Mouse (Mus musculus) CH12.LX (cell line): Measurements from ENCODE around the gene Tmem181a. TPM values are rescaled to one million over a fixed set of nuclear protein-coding genes. Genes with fewer than 3 reads are reported as not detected.
"Not testable (repeated sequence)": the region's sequence is repeated elsewhere in the genome, so short reads cannot be mapped to it uniquely, and the experiment has no call there.

Source experiments
- DNase-seq: peaks from one replicate; pipeline ENCODE4 v3.0.0-alpha.2; 2013; ENCODE audit errors: extremely low read depth
- H3K27ac ChIP-seq: 2 replicates; pipeline ENCODE4 v1.5.1; 2012; ENCODE audit warnings: low read depth, mild to moderate bottlenecking, control low read depth, moderate library complexity; ENCODE audit not compliant: insufficient read depth
- H3K27me3 ChIP-seq: replicated peaks from 2 replicates; pipeline ENCODE3; 2012; ENCODE audit warnings: inconsistent platforms
- H3K36me3 ChIP-seq, 2 experiments: replicated peaks in 1 of 2; 2 replicates each; pipeline versions ENCODE3 to v1.6.1; 2012; ENCODE audit warnings: inconsistent platforms in 1 of 2, low read length in 1 of 2, mild to moderate bottlenecking in 1 of 2, mixed read lengths in 1 of 2, moderate library complexity in 1 of 2; ENCODE audit not compliant: control insufficient read depth in 1 of 2, insufficient read depth in 1 of 2
- H3K4me1 ChIP-seq, 2 experiments: 2 replicates each; pipeline ENCODE4 v1.6.1; 2012; ENCODE audit warnings: inconsistent platforms in 1 of 2, moderate library complexity in 1 of 2; ENCODE audit not compliant: insufficient read depth in 2 of 2, control insufficient read depth in 1 of 2
- H3K4me2 ChIP-seq: 2 replicates; pipeline ENCODE4 v1.6.1; 2012; ENCODE audit warnings: low read depth, mild to moderate bottlenecking, control low read depth; ENCODE audit not compliant: poor library complexity, insufficient read depth, severe bottlenecking
- H3K4me3 ChIP-seq, 3 experiments: fragments of 150-350 bp in 1 of 3; sonication (generic) in 1 of 3; replicated peaks in 1 of 3; 2 replicates each; pipeline versions ENCODE3 to v1.5.1; 2011 to 2012; ENCODE audit warnings: low read depth in 2 of 3, low read length in 2 of 3, mild to moderate bottlenecking in 2 of 3, moderate library complexity in 2 of 3, control low read depth in 1 of 3, improper control_type of control experiment in 1 of 3, inconsistent platforms in 1 of 3, mixed read lengths in 1 of 3; ENCODE audit not compliant: poor library complexity in 1 of 3
- H3K79me2 ChIP-seq: replicated peaks from 2 replicates; pipeline ENCODE4 v1.6.1; 2012; ENCODE audit warnings: mild to moderate bottlenecking, moderate library complexity; ENCODE audit not compliant: control insufficient read depth, poor library complexity, insufficient read depth, severe bottlenecking; ENCODE audit errors: extremely low read depth
- H3K9ac ChIP-seq: 2 replicates; pipeline ENCODE4 v1.6.1; 2012; ENCODE audit warnings: low read depth, mild to moderate bottlenecking, control low read depth, moderate library complexity; ENCODE audit not compliant: insufficient read depth
- H3K9me3 ChIP-seq: replicated peaks from 2 replicates; pipeline ENCODE3; 2012; ENCODE audit warnings: low read length, inconsistent platforms, mixed read lengths
- dilution Hi-C: fragments of 300-500 bp; cut with MboI; formaldehyde crosslinking; loops from 2 replicates; pipeline ENCODE4 v1.14.3; 2020; ENCODE audit warnings: low sequenced_read_pairs; ENCODE audit not compliant: extremely low pct_unique_long_range_greater_than_20kb, extremely low pct_ligation_motif_present
- in situ Hi-C: fragments of 300-500 bp; cut with MboI; formaldehyde crosslinking; loops from 3 replicates; pipeline ENCODE4 v1.14.3; 2019; ENCODE audit warnings: low sequenced_read_pairs, low pct_ligation_motif_present, low pct_unique_long_range_greater_than_20kb, mixed read lengths
- polyA plus RNA-seq: library from polyadenylated mRNA; unstranded; fragments of >175 nt; gene quantifications from 2 replicates; pipeline ENCODE4 v1.2.1, GENCODE M21; 2012; ENCODE audit warnings: low read depth; ENCODE audit not compliant: insufficient read length
- total RNA-seq, 2 experiments: library from RNA; depleted of rRNA; stranded (reverse); fragments of 300-350 nt in 1 of 2; fragments of >200 nt in 1 of 2; gene quantifications; 2 replicates each; pipeline ENCODE4 v1.2.3; 2012 to 2014

Tmem181a gene
- total and polyA plus RNA-seq, 3 experiments = 2.6 to 7.3 (median 5.0) TPM

GRCm38 (mm10) chr17:6328997-6329396, 72.3 kb downstream of the Tmem181a start:
- H3K79me2 ChIP-seq, H3K9ac ChIP-seq, H3K27me3 ChIP-seq, dilution Hi-C loops, H3K27ac ChIP-seq, H3K36me3 ChIP-seq, H3K4me1 ChIP-seq, DNase-seq, H3K4me2 ChIP-seq, H3K4me3 ChIP-seq, in situ Hi-C loops, H3K9me3 ChIP-seq: not testable (repeated sequence)

DNA sequence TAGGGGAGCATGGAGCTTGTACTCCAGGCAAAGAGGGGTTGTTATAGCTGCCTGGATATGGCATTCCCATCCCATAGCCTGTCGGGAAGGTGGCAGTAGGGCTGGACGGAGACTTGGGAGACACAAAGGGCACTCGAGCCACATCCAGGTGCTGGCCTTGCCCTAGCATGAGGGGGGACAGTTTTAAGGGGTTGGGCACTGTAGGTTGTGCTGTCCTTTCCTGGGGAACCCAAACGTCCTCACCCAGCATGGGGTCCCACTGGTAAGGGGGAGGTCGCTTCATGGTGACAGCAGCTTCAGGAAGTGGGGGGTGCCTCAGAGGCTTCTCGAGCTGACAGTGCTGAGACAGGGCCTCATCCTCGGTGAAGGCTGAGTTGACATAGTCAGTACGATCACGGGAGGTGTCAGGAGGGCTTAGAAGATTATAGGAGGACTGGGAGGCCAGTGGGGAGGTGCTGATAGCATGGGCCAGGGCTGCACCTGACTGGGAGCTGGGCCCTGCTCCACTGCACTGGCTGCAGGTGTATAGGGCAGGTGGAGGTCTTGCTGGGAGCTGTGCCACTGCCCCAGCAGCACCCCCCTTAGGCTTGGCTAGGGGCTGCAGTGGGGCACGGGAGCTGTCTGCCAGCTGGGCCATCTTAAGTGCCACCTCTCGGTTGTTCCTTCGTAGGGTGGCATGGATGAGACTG, 86.1 kb downstream of the Tmem181a start:
- H3K4me1 ChIP-seq, H3K79me2 ChIP-seq, H3K27me3 ChIP-seq, dilution Hi-C loops, DNase-seq, H3K4me3 ChIP-seq, in situ Hi-C loops, H3K27ac ChIP-seq, H3K36me3 ChIP-seq, H3K4me2 ChIP-seq, H3K9ac ChIP-seq, H3K9me3 ChIP-seq: not testable (repeated sequence)

GRCm38 (mm10) chr17:6355256-6355655, 98.6 kb downstream of the Tmem181a start:
- H3K9me3 ChIP-seq, H3K4me2 ChIP-seq, H3K27me3 ChIP-seq, in situ Hi-C loops, dilution Hi-C loops, H3K4me1 ChIP-seq, H3K36me3 ChIP-seq, H3K79me2 ChIP-seq, DNase-seq, H3K27ac ChIP-seq, H3K4me3 ChIP-seq, H3K9ac ChIP-seq: not testable (repeated sequence)

Other genes starting within 250 kb of the Tmem181a start
- 2.1 and 2.9 TPM in 2 replicates for gene Serac1, start 177.1 kb upstream of the Tmem181a start, total RNA-seq (2012; rRNA removed)
- gene Serac1, start 177.1 kb upstream of the Tmem181a start, total RNA-seq (2014; rRNA removed) = 1.9 and 2.2 TPM in 2 replicates
- 2.4 and 2.9 TPM in 2 replicates for gene Serac1, start 177.1 kb upstream of the Tmem181a start, polyA plus RNA-seq
- 97.8 and 115 TPM in 2 replicates for gene Gtf2h5, start 177.1 kb upstream of the Tmem181a start, total RNA-seq (2012; rRNA removed)
- gene Gtf2h5, start 177.1 kb upstream of the Tmem181a start, total RNA-seq (2014; rRNA removed) = 62.2 and 74.9 TPM in 2 replicates
- gene Gtf2h5, start 177.1 kb upstream of the Tmem181a start, polyA plus RNA-seq = 116 and 117 TPM in 2 replicates
- gene Tulp4, start 150.4 kb upstream of the Tmem181a start, total RNA-seq (2012; rRNA removed) = 49.3 and 50.7 TPM in 2 replicates
- gene Tulp4, start 150.4 kb upstream of the Tmem181a start, total RNA-seq (2014; rRNA removed) = 7.8 TPM in 2 replicates
- 31.7 and 33.6 TPM in 2 replicates for gene Tulp4, start 150.4 kb upstream of the Tmem181a start, polyA plus RNA-seq
- gene Dynlt1a, start 60.6 kb downstream of the Tmem181a start, total RNA-seq (2012; rRNA removed) = 11.8 and 14.6 TPM in 2 replicates
- 33.5 and 38.2 TPM in 2 replicates for gene Dynlt1a, start 60.6 kb downstream of the Tmem181a start, total RNA-seq (2014; rRNA removed)
- 21.5 and 22.9 TPM in 2 replicates for gene Dynlt1a, start 60.6 kb downstream of the Tmem181a start, polyA plus RNA-seq
- 338 and 389 TPM in 2 replicates for gene Dynlt1b, start 173.3 kb downstream of the Tmem181a start, total RNA-seq (2012; rRNA removed)
- 542 and 607 TPM in 2 replicates for gene Dynlt1b, start 173.3 kb downstream of the Tmem181a start, total RNA-seq (2014; rRNA removed)
- 287 and 371 TPM in 2 replicates for gene Dynlt1b, start 173.3 kb downstream of the Tmem181a start, polyA plus RNA-seq